Mouse (Mus musculus): ENCODE measurements around the gene Wdtc1.

Wdtc1 gene

GRCm38 (mm10) chr4:133282656-133283055, 70.6 kb downstream of the Wdtc1 start:
- DNase-seq (ENCODE audit: low read depth, low spot score) = no peak

- peak; percentile 80 for DNase-seq (ENCODE audit: low read depth, low spot score)
Measured at GRCm38 (mm10) chr4:133281951-133282481, 71.3 kb downstream of the Wdtc1 start.

GRCm38 (mm10) chr4:133281513-133281912, 71.8 kb downstream of the Wdtc1 start:
- DNase-seq (ENCODE audit: low read depth, low spot score) = no peak

- no peak for DNase-seq (ENCODE audit: low read depth, low spot score)
Measured at GRCm38 (mm10) chr4:133278482-133278881, 74.8 kb downstream of the Wdtc1 start.

- DNase-seq (ENCODE audit: low read depth, low spot score) = no peak
Measured at GRCm38 (mm10) chr4:133278067-133278466, 75.2 kb downstream of the Wdtc1 start.

GRCm38 (mm10) chr4:133277104-133278026, 75.9 kb downstream of the Wdtc1 start, which contains the start of gene Tmem222:
TSS of gene Tmem222 (minus strand) at chr4:133277792.
- DNase-seq (ENCODE audit: low read depth, low spot score) = peak; percentile 96

GRCm38 (mm10) chr4:133270929-133271328, 82.4 kb downstream of the Wdtc1 start:
- DNase-seq (ENCODE audit: low read depth, low spot score) = no peak

GRCm38 (mm10) chr4:133269596-133269995, 83.7 kb downstream of the Wdtc1 start:
- no peak for DNase-seq (ENCODE audit: low read depth, low spot score)

GRCm38 (mm10) chr4:133268931-133269330, 84.3 kb downstream of the Wdtc1 start:
- DNase-seq (ENCODE audit: low read depth, low spot score) = no peak

- DNase-seq (ENCODE audit: low read depth, low spot score) = no peak
Measured at GRCm38 (mm10) chr4:133266248-133266880, 86.9 kb downstream of the Wdtc1 start.

GRCm38 (mm10) chr4:133265759-133266158, 87.5 kb downstream of the Wdtc1 start:
- DNase-seq (ENCODE audit: low read depth, low spot score) = no peak

GRCm38 (mm10) chr4:133265297-133265696, 88.0 kb downstream of the Wdtc1 start:
- DNase-seq (ENCODE audit: low read depth, low spot score) = no peak

GRCm38 (mm10) chr4:133264559-133264958, 88.7 kb downstream of the Wdtc1 start:
- DNase-seq (ENCODE audit: low read depth, low spot score) = no peak

- DNase-seq (ENCODE audit: low read depth, low spot score) = no peak
Measured at GRCm38 (mm10) chr4:133263756-133264155, 89.5 kb downstream of the Wdtc1 start.

GRCm38 (mm10) chr4:133262882-133263281, 90.4 kb downstream of the Wdtc1 start, which contains the start of gene Sytl1:
TSS of gene Sytl1 (minus strand) at chr4:133263113.
- DNase-seq (ENCODE audit: low read depth, low spot score) = no peak

GRCm38 (mm10) chr4:133262375-133262765, 90.9 kb downstream of the Wdtc1 start:
- no peak for DNase-seq (ENCODE audit: low read depth, low spot score)

- no peak for DNase-seq (ENCODE audit: low read depth, low spot score)
Measured at GRCm38 (mm10) chr4:133261641-133262374, 91.5 kb downstream of the Wdtc1 start.

GRCm38 (mm10) chr4:133257798-133258408, 95.4 kb downstream of the Wdtc1 start:
- no peak for DNase-seq (ENCODE audit: low read depth, low spot score)

GRCm38 (mm10) chr4:133257230-133257629, 96.1 kb downstream of the Wdtc1 start:
- no peak for DNase-seq (ENCODE audit: low read depth, low spot score)

GRCm38 (mm10) chr4:133256820-133257219, 96.5 kb downstream of the Wdtc1 start:
- no peak for DNase-seq (ENCODE audit: low read depth, low spot score)

- no peak for DNase-seq (ENCODE audit: low read depth, low spot score)
Measured at GRCm38 (mm10) chr4:133255392-133255791, 97.9 kb downstream of the Wdtc1 start.

All from forelimb bud, embryonic 11.5 days (tissue).